Mouse (Mus musculus) layer of hippocampus, postnatal 36 days (tissue): ENCODE data around the gene Spon1. TPM values are rescaled to one million over a fixed set of nuclear protein-coding genes. Genes with fewer than 3 reads are reported as not detected.

Experiments
- DNase-seq, 2 experiments: peaks; one replicate each; pipeline ENCODE4 v3.0.0; 2022
- total RNA-seq, 2 experiments: library from RNA; stranded (reverse); gene quantifications; 2 replicates each; pipeline ENCODE4 v1.2.3; 2021

The Spon1 gene
- total RNA-seq, 2 experiments from 2014 or later, result 65.4 to 66.9 TPM

DNA sequence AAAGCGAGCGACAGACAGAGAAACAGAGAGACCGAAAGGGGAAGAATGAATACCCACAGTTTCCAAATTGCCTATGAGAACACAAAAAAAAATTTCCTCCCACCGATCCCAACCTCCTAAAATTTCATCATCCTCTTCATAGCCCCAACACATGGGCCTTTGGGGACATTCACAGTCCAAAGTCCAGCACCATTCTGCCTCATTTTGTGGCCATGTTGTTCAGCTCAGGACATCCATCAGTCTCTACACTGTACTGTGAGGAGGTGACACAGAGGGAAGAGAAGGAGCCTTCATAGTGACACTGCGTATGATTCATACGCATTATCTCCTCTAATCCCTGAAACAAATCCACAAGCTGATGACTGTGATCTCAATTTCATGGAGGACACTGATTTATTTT, 12.7 kb downstream of the Spon1 start:
- no peak for DNase-seq

DNA sequence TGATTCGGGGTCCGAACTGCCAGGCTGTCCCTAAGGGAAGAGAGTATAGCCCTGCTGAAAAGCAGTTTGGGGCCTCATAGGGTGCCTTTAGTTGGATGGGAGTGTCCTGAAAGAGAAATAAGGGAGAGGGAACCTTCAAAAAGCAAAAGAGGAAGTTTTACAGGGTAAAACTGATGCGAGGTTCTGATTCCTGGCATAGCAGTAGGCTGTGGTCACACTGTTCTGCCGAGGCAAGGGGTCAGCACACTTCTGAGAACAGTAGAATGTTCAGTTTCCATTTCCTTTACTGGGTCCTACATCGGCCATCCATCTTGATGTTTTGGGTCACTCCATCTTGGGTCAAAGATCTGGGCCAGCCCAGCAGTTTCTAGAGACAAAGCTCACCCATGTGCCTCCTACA, 14.5 kb downstream of the Spon1 start:
- no peak for DNase-seq

DNA sequence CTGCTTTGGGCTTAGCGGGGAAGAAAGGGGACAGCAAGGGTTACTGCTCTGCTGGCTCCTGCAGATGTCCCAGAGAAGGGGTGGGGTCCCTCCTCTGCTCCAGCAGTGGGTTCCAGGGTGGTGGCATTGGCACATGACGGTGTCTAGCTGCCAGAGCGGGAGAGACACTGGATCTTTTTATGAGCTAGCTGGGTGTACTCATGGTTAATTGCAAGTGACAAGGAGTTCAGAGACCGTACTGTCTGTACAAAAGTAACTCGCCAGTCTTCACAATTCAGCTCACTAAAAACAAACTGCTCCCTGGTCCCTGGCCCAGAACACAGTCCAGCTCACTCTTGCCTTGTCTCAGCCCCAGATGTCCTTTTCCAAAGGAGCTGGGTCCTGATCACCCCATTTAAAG, 26.2 kb downstream of the Spon1 start:
- DNase-seq, result peak in 1 of 2 experiments; percentile 46

DNA sequence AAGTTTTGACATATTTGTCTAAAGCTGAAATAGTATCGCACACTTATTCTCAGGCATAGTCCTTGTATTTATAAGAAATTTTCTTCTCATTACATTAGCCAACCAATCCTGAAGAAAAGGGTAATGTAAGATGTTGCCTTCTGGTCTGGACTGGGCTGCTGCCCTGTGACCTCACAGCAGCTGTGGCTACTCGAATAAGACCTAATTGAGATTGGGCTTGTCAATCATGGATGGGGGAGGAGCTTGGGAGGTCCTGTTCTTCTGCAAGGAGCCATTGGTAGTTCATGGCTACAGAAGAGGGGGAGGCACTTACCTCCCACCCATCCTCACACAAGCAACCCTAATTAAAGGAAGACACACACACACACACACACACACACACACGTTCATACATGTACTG, 27.1 kb downstream of the Spon1 start:
- no peak for DNase-seq

DNA sequence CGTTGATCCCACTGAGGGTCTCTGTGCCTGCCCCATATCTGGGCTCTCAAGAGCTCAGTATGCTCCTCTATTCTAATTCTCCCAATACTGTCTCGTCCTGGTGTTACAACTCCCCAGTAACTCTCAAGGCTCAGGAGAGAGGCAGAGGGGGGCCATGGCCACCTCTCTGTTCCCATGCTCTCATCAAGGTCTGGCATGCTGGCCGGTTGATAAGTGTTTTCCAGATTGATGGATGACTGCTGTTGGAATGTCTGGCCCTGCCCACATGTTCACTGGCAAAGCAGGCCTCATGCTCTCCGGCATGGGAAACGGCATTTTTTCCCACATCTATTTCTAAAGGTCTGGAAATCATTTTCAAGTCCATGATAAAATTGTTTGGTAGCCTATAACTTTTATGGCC, 29.4 kb downstream of the Spon1 start:
- DNase-seq, result no peak

DNA sequence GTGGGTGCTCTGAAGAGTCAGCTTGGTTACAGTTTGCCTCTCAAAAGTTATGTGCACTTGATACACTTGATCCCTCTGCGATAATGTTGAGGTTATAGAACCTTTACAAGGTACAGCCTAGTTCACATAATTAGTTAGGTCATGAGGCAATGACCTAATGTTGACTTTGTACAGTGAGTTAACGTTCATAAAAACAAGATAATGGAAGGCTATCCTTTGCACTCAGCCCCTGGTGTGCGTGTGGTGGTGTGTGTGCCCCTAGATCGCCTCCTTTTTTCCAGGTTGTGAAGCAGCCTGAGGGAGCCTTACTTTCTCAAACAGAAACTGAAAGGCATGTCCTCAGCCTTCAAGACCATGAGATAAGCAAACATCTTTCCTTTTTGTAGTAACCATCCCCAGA, 31.3 kb downstream of the Spon1 start:
- DNase-seq, result no peak

DNA sequence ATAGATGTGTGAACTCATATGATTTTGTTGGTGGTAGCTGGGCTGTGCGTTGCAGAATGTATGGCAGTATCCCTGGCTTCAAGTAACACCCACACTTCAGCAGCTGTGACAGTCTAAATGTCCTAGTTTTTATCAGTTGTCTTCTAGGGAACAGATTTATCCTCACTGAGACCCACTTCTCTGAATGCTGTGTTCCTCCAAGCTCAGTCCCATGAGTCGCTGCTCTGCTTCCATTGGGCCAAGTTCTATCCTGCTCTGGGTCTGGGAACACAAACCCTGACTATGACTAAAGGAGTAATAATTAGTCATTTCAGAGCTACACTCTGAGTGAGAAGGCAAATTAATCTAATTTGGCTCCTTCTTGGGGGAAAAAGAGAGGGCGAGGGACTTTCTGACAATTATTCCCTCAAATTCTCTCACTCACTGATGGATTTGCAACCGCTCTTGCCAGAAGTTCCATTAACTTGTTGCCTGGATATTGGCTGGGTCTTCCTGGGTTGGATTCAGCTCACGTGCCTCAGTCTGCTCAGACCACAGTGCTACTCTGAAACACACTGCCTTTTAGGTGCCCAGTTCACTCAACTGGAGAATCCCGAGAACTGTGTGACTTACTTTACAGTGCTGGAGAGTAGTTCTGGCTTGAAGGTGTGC, 32.9 kb downstream of the Spon1 start:
- DNase-seq, result peak in 1 of 2 experiments; percentile 19

DNA sequence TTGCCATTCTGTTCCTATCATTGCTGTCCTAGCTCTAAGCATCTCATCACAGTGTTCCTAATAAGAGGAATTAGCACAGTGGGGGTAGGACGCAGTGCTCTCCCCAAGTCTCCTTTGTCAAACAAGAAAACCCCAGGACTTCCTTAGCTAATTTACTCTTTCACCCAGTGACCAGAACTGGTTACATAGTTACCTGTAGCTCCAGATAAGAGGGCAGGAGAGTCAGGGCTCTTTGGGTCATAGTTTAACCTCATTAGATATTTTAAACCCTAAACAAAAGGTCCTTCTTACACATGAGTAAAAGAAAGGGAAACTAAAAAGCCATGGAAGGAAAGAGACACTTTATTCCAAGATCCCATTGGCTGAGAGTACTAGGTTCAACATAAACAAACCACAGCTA, 44.0 kb downstream of the Spon1 start:
- no peak for DNase-seq

DNA sequence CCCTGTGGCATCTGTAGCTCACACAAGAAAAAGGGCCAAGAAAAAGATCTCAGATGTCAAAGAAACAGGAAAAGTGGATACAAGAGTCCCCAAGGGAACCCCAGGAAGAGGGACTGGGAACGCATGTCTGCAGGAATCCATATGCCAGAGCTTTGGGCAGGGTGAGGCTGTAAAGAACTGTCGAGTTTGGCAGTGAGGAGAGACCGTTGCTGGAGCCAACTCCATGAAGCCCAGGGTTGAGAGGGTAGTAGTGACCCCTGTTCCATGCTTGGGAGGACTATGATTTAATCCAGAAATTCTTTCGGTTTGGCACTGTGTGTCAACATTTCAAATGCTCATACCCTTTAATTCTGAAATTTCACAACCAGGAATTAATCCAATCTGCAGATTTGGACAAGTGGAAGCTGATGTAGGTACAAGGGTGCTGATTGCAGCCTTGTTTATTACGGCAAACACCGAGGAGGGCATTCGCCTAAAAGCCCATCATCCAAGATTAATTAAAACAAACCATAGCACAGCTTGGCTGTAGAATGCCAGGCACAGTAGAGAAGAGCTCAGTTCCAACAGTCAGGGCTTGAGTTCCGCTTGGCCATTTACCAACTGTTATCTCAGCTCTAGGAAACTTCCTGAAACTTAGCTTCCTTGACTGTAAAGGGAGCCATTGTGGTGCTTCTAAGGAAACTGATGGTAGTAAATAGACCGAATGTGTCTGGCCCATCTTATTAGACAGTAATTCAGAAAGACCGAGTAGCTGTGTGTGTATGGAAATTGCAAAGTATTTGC, 45.8 kb downstream of the Spon1 start:
- DNase-seq, result no peak

DNA sequence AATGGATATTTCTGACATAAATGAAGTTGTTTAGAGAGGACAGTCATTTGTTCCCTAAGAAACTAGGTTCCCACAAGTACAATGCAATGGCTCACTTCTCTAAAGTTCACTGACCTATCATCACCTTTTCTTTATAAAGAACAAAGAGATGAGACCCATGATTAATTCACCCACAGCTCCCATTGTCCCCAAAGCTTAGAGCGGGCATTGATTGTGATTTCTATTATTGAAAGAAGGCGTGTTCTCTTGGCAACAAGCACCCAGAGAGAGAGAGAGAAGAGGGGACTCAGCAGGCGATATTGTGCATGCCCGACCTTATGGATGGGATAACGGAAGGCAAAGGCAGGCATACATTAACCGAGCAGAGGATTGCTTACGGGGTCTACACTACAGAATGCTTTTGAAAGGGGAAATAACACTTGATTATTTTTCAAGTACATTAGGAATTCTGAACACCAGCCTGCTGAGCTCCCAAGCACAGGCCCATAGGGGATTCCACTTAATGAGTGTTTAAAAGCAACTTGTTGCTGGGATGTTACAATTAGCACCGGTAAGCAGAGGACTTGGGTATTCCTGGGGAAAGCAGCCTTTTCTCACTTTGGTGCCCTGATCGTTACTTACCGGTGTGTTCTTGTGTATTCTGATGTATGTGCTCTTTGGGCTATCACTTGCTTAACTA, 48.4 kb downstream of the Spon1 start:
- no peak for DNase-seq

DNA sequence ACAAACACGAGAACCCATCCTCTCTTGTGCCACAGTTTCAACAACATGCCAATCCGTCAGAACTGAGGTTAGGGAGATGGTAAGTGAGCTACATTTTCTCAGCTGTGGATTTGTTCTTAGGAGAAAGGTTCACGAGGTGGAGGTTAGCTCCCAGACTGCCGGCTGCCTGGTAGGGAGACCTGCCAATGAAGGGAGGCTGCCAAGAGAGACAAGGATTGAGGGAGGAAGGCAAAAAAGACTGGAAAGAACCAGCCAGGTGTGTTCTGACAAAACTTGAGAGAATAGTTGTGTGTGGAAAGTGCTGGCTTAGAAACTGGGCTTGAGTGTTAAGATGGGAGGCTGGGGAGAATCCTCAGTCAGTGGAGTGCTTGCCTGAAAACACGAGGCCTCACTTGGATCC, 49.9 kb downstream of the Spon1 start:
- DNase-seq, result no peak

DNA sequence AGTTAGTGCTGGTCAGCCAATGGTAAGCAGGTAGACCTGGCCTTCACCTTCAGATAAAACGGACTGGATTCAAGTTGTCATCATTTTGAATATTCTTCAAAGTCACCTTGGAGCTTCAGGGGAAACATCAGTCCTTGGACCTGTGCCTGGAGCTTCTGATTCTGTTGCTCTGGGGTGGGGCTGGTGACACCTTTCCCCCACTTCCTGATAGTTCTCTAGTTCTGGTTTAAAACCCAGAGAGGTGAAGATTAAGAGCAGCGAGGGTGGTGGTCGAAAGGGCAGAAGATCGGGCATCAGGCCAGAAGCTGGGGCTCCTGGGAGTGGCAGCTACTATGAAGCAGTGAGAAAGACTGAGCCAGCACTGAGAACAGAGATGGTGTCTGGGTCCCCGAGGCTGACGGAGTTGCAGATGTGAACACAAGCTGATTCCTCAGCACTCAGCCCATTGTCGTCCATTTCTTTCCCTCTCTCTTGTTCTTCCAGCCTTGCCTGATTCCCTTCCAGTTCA, 51.1 kb downstream of the Spon1 start:
- no peak for DNase-seq

DNA sequence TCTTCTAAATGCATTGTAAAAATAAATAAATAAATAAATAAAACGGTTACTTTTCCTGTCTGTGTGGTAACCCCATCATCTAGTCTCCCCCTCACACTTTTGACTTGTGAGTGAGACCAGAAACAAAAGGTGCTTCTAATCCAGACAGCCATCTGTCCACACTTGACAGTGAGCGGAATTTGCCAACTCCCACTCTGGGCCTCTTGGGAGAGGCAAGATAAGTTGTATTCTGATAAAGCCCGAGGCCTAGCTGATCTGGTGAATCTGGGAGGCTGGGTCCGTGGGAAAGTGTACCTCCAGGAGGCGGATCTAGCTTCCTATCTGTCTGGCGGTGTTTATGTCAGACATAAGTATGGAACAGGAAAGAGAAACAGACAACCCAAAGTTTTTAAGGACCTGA, 52.3 kb downstream of the Spon1 start:
- no peak for DNase-seq

DNA sequence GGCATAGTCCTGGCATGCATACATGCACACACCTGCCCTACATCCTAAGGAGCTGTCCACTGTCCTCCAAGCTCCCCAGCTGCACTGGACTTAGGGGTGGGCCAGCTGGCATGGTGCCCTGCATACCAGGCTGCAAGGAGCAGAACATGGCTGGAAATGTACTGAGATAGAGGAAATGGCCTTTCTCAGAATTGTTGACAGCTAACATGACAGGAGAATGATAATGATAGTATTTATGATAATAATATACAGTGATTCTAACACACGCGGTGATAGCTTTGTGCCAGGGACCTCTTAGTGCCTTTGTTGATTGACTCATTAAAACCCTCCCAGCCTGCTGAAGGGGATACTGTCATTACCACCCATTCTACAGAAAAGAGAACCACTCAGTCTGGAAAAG, 54.4 kb downstream of the Spon1 start:
- no peak for DNase-seq

DNA sequence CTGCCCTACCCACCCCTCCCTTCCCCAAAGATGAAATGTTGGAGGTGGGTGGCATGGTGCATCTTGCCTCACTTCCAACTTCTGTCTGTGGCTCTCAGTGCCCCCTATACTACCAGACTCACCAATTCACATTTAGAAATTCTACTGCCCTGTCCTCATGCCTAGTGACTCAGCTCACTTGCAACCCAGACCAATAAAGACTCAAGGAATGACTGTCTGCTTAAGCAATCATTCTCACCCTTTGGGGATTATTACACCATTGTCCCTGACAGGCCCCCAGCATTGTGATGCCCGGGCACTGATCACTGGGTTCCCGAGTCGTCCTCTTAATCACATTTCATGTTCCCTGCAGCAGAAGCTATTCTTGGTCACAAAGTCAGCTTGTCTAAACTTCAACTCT, 57.2 kb downstream of the Spon1 start:
- no peak for DNase-seq

DNA sequence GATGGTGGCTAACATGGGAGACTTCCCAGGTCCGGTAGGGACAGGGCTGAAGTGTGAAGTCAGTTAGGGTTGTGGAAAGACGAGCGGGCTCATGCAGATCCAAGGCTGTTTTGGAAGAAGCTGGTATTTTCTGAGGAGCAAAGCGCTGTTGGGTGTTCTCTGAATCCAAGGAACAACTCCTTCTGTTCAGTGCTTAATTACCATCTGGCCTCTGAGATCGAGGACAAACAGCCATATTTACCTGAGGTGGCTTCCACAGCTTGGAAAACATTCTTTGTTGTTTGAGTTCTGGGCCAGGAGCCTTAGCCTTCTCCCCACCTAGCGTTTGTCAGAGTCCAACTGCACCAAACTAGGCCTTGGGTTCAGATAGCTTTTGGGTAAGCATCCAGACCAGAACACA, 58.9 kb downstream of the Spon1 start:
- DNase-seq, result no peak

DNA sequence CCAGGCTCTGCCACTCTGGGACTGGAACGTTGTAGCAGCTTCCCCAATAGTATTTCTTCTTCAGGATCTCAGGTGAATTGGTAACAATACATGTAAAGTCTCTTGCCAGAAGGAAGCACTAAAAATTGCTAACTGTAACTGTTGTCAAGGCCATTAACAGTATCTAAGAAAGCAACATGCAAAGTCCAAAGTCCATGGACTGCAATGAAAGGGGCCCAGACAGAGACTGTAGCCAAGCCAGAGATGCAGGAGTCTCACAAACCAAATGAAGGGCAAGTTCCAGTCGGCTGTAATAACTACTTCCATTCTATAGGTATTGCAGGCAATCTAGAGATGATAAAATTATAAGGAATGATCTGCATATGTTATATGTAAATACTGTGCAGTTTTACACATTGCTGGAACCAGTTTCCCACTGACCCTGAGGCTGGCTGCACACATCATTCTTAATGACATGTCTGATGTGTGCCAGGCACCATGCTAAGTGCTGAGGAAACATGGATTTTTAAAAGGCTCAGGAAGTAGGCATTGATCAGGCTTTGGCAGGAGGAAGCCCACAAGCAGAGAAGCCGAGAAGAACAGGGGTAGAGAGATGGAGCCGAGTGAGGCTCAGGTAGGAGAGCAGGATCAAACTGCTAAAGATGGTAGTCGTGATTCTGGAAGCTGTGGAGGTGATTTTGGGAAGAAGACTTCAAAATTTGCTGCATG, 59.9 kb downstream of the Spon1 start:
- no peak for DNase-seq

DNA sequence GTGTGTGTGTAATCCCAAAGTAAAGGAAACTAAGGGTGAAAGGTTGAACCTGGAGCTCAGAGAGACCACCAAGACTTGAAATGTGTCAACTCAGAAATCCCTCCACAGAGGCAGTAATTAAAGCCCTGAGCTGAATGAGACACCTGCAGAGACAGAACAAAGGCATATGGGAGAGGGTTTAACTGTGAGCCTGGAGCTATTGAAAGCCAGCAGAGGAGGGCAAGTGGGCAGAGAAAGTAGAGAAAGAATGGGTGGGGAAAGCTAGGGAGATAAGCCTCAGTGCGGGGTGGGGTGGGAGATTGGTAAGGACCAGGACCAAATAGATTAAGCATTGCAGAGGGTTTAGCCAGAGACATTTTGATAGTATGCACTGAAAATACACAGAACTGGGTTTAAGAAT, 60.7 kb downstream of the Spon1 start:
- no peak for DNase-seq

DNA sequence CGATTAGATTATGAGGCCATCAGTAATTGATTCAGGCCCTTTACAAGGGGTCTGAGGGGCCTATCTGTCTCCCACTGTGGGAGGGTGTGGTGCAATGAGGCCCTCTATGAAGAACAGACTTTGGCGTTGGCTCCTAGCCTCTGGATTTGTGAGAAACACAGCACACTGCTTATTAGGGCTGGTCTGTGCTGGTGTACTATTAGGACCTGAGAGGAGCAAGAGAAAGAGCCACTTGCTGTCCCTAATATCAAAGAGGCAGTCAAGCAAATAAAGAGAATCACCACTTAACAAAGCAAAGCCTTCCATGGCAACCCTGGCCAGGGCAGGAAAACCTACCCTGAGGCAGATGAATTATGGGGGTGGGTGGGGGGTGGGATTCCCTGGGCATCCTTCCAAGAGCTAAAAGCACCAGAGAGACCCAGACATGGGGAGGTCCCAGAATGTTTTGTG, 62.3 kb downstream of the Spon1 start:
- no peak for DNase-seq

DNA sequence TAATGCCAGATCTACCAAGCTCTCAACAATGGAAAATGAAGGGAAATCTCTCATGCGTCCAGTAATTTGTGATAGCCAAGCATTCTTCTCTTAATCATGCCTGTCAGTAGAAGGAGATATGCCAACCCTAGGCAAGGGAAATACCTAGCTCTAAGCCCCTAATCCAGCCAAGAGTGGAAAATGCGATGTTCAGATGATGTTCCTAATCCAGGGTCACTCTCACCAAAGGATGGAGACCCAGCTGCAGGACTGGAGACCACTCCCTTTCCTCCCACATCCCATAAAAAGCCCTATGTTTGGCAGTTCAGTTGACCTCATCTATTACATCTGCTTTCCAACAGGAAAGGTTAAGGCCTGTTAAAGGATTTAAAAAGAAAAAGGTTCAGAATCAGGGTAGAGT, 62.8 kb downstream of the Spon1 start:
- no peak for DNase-seq

DNA sequence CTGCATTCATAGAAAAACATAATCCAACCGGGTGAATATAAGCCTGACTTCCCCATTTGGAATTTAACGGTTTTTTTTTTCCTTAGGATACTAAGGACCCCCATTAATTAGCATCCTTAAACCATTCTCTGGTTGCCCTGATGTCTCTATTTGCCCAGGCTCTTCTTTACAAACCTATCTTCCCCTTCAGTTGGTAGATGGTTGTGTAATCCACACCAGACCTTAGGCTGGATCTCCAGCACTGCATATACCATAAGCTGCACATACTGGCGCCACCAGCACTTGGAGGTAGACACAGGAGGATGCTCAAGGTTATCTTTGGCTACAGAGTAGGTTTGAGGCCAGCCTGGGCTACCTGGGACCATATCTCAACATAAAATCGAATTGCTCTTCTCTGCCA, 71.4 kb downstream of the Spon1 start:
- no peak for DNase-seq

DNA sequence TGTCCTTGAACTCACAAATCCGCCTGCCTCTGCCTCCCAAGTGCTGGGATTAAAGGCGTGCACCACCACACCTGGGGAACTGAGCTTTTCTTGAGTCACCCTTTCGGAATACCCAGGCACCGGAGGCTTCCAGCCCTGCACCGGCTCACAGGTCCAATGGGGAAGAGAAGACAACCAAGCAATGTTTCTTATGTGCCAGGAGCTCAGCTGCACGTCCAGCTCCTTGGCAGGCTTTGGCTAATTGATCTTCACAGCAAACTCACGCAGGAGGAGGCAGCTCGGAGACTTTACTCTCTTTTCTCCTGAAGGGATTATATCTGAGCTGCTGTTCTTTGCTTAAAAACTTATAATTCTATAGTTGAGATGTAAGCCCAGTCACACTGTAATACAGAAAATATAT, 73.6 kb downstream of the Spon1 start:
- DNase-seq, result no peak

DNA sequence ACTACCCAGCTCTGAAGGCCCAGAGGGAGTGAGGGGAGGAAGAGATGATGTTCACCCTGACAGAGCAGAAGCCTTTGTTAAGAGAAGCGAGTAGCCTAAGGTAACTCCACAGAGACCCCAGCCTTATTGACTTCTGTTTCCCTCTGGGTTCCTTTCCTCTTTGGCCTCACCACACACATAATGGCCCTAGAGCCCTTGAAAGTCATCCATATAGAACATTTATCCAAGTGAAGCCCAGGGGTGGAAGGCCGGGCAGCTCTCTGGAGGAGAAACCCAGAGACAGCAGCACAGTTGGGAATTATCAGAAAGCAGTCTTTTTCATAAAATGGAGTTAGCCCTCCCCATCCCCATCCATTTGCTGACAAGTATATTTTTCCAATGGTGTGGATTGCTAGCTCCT, 75.7 kb downstream of the Spon1 start:
- no peak for DNase-seq
